Mouse (Mus musculus) C2C12 (cell line): ENCODE measurements around the gene Dgkb. TPM values are rescaled to one million over a fixed set of nuclear protein-coding genes. Genes with fewer than 3 reads are reported as not detected.

Source experiments
- H3K27me3 ChIP-seq: one replicate; pipeline ENCODE4 v1.6.1; 2011; ENCODE audit not compliant: control insufficient read depth, insufficient read depth, insufficient read length
- H3K36me3 ChIP-seq: one replicate; pipeline ENCODE4 v1.6.1; 2011; ENCODE audit not compliant: control insufficient read depth, insufficient read depth
- H3K4me3 ChIP-seq: one replicate; pipeline ENCODE4 v1.5.1; 2011; ENCODE audit warnings: mild to moderate bottlenecking, control low read depth; ENCODE audit not compliant: poor library complexity, insufficient read depth, severe bottlenecking
- H3K79me2 ChIP-seq: one replicate; pipeline ENCODE4 v1.6.1; 2011; ENCODE audit not compliant: control insufficient read depth, insufficient read depth
- H3K79me3 ChIP-seq: one replicate; pipeline ENCODE4 v1.6.1; 2011; ENCODE audit warnings: low read depth, control low read depth
- H3ac ChIP-seq: one replicate; pipeline ENCODE3; 2011; ENCODE audit warnings: low read depth; ENCODE audit not compliant: control insufficient read depth, insufficient read length
- CEBPB ChIP-seq: IDR thresholded peaks from one replicate; pipeline ENCODE4 v1.6.1; 2011; ENCODE audit warnings: low read depth, mild to moderate bottlenecking, control low read depth, moderate library complexity
- CTCF ChIP-seq: IDR thresholded peaks from one replicate; pipeline ENCODE4 v1.5.1; 2011; ENCODE audit not compliant: control insufficient read depth, insufficient read depth, insufficient read length
- FOSL1 ChIP-seq: IDR thresholded peaks from one replicate; pipeline ENCODE4 v1.8.0; 2011; ENCODE audit warnings: mild to moderate bottlenecking, low read length; ENCODE audit not compliant: poor library complexity, insufficient read depth, severe bottlenecking
- MAX ChIP-seq: IDR thresholded peaks from one replicate; pipeline ENCODE4 v1.6.1; 2011; ENCODE audit warnings: mild to moderate bottlenecking, control low read depth
- MYOD1 ChIP-seq: IDR thresholded peaks from one replicate; pipeline ENCODE4 v1.6.1; 2011; ENCODE audit warnings: low read depth; ENCODE audit not compliant: control insufficient read depth, insufficient read length
- MYOG ChIP-seq: IDR thresholded peaks from one replicate; pipeline ENCODE4 v1.6.1; 2011; ENCODE audit not compliant: control insufficient read depth, insufficient read length; ENCODE audit errors: extremely low read depth
- USF1 ChIP-seq: IDR thresholded peaks from one replicate; pipeline ENCODE4 v1.6.1; 2011; ENCODE audit warnings: low read depth, mild to moderate bottlenecking, control low read depth, moderate library complexity
- polyA plus RNA-seq: library from polyadenylated mRNA; unstranded; fragments of >200 nt; fragmentation: generic; extraction: Trizol; gene quantifications from one replicate; pipeline ENCODE4 v1.2.1, GENCODE M21; 2012; ENCODE audit warnings: missing spikeins

Dgkb gene
- polyA plus RNA-seq, 1 experiment: not detected

DNA sequence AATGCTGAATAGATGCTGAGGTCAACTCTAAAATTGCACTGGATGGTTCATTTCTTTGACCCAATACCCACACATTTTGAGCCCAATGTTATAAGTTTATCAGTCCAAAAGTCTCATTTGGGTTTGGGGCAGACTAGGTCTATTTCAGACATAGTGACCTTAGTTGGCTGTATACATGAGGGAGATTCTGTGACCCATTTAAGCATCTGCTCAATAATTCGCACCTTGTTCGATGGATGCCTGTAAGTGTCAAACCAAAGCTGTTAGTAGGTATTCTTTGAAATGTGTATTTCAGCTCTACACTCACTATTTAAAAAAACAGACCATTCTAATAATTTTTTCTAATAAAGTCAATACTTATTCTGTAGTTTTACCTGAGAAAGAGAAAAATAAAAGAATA, 776.1 kb downstream of the Dgkb start:
- Histone ChIP-seq H3K4me3 (no peak overlapping the region), H3K36me3 (no peaks in the 10 kb centered on the region), H3K79me2 (no peaks in the 10 kb centered on the region), H3K27me3 (no peaks in the 10 kb centered on the region), H3K79me3 (no peaks in the 10 kb centered on the region), H3ac (no peak overlapping the region)
- TF ChIP-seq CTCF (no peak), CEBPB (no peak), FOSL1 (no peak), USF1 (no peak), MAX (no peak), MYOD1 (no peak), MYOG (no peak)

DNA sequence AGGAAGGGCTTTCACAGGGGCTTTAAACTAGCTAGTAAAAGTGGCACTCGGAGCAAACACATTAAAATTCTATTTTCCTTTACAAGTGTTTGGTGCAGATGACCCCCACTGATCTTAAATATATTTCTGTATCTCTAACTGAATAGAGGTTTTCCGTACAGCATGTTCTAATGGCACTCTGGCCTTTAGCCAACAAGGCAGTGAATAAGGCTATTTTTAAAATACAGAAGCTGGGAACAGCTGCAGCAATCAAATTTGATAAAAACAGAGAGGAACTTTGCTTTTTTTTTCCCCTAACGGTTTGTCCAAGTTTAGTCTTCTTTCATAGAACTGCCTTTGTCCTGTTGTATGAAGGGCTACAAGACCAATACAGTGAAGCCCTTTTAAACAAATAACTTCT, 776.5 kb downstream of the Dgkb start:
- H3K79me2 ChIP-seq: no peaks in the 10 kb centered on the region
- no peak overlapping the region for H3ac ChIP-seq
- H3K36me3 ChIP-seq: no peaks in the 10 kb centered on the region
- H3K4me3 ChIP-seq: no peak overlapping the region
- TF ChIP-seq MYOG (no peak), MYOD1 (peak; percentile 44)
- no peaks in the 10 kb centered on the region for H3K79me3 ChIP-seq
- H3K27me3 ChIP-seq: no peaks in the 10 kb centered on the region

DNA sequence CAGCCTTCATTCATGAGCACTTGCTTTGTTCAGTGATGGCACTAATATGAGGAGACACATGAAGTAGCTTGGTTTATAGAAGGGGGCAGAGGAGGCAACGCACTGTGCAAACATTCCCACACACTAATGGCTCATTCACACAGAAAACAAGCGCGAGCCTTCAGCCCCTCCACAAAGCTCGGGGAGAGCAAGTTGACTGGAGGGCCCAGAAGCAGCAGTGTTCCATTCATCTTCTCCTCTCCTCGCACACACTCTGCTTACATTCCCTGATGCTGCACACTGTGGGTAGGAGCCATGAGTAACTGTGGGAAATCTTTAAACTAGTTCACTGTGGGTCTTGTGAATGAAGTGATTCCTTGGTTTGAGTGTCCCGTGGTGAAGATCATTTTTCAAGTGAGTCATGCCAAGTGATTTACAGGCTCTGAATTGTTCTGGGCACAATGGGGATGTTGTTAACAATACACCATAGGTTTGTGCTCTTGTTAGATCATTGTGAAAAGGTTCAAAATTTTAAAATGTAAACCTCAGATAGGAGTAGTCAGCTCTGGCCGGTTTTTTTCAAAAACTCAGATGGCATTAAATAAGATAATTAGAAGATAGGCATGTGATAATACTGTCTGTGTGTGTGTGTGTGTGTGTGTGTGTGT, 779.0 kb downstream of the Dgkb start:
- Histone ChIP-seq H3K79me3 (no peaks in the 10 kb centered on the region), H3K79me2 (no peaks in the 10 kb centered on the region), H3K27me3 (no peaks in the 10 kb centered on the region), H3K36me3 (no peaks in the 10 kb centered on the region), H3ac (no peak overlapping the region), H3K4me3 (no peak overlapping the region)
- TF ChIP-seq USF1 (no peak), MYOG (no peak), MYOD1 (peak; percentile 21), CEBPB (no peak), CTCF (no peak), MAX (no peak)

DNA sequence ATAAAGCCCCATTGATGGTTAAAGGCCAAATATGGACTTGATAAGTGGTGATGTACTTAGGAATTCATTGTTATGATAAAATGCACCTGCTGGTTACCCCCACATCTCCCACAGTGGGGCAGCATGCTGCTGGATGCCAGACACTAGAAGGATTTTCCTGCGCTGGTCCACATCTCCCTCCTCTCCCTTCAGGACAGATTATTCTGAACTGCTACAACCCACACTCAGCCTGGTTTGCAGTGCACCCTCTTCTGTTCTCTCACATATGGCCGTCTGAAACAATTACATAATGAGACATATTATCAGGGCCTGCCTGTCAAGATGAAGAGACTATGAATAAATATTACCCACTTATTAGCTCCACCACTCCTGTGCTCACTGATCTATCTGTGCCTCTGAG, 780.6 kb downstream of the Dgkb start:
- H3K36me3 ChIP-seq: no peaks in the 10 kb centered on the region
- no peak overlapping the region for H3K4me3 ChIP-seq
- no peak overlapping the region for H3ac ChIP-seq
- H3K79me2 ChIP-seq: no peaks in the 10 kb centered on the region
- no peaks in the 10 kb centered on the region for H3K27me3 ChIP-seq
- TF ChIP-seq MYOD1 (no peak), FOSL1 (no peak), MYOG (no peak), MAX (no peak), CEBPB (no peak), CTCF (no peak), USF1 (no peak)
- H3K79me3 ChIP-seq: no peaks in the 10 kb centered on the region

DNA sequence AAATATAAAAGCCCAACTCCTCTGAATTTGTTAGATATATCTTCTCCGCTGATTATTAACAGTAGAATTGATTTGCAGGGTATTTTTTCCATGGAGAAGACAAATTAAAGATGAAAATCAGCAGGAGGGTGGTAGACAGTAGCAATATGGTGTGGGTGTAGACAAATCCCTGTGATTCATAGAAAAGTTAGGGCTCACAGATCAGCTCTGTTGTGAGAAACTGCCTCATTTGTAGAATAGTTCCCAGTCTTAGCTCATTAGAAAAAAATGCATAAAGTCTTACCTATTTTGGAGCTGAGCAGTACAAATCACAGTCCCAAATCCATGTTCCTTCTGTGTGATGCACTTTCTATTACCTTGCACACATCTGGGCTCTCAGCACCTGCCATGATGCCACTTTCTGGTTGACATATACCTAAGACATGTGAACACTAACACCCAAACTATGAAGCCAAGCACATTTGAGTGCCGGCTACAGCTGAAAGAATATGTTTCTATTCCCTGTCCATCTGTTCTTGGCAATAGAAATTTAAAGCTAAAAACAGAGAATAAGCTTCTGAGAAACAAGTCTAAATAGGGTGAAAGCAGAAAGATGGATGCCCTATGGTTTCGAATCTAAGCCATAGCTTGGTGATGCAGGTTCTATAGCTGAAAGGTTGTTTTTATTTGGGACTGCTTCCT, 782.8 kb downstream of the Dgkb start:
- no peak overlapping the region for H3ac ChIP-seq
- no peak for TF ChIP-seq USF1
- no peak for TF ChIP-seq MYOG
- no peak for TF ChIP-seq MAX
- TF ChIP-seq FOSL1: no peak
- no peaks in the 10 kb centered on the region for H3K79me3 ChIP-seq
- no peak overlapping the region for H3K4me3 ChIP-seq
- H3K36me3 ChIP-seq: no peaks in the 10 kb centered on the region
- H3K27me3 ChIP-seq: no peaks in the 10 kb centered on the region
- no peaks in the 10 kb centered on the region for H3K79me2 ChIP-seq

DNA sequence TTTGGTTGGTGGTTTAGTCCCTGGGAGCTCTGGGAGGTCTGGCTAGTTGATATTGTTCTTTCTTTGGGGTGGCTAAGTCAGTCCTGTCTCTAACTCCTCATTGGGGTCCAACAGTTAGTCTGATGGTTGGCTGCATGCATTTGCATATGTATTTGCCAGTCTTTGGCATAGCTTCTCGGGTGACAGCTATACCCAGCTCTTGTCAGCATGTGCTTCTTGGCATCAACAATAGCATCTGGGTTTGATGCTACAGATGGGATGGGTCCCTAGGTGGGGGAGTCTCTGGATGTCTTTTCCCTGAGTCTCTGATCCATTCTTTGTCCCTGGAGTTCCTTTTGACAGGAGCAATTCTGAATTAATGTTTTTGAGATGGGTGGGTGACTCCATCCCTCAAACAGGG, 790.6 kb downstream of the Dgkb start:
- Histone ChIP-seq H3K27me3 (no peaks in the 10 kb centered on the region), H3ac (no peak overlapping the region), H3K4me3 (no peak overlapping the region), H3K79me2 (no peaks in the 10 kb centered on the region), H3K36me3 (no peaks in the 10 kb centered on the region), H3K79me3 (no peaks in the 10 kb centered on the region)
- TF ChIP-seq CTCF: no peak
- TF ChIP-seq MYOG: no peak
- TF ChIP-seq FOSL1: no peak
- no peak for TF ChIP-seq MYOD1
- TF ChIP-seq USF1: no peak
- TF ChIP-seq MAX: no peak
- no peak for TF ChIP-seq CEBPB
